Mouse (Mus musculus) liver, embryonic 14.5 days (tissue): ENCODE measurements at regions not wholly inside any gene's neighbourhood (a gene's known extent, or its start where the extent isn't known, plus 50 kb on each side); places are given as distances from the start of the nearest gene placed in this dataset.

ENCODE experiments used
- CTCF ChIP-seq: IDR thresholded peaks from 2 replicates; pipeline ENCODE4 v1.5.1; 2016; ENCODE audit warnings: antibody characterized with exemption, low read depth, control low read depth
- EP300 ChIP-seq: IDR thresholded peaks from 2 replicates; pipeline ENCODE4 v1.6.1; 2016; ENCODE audit warnings: antibody characterized with exemption, low read depth

GRCm38 (mm10) chr4:87712691-87713090 is 320.5 kb downstream of the Mllt3 start:
- TF ChIP-seq CTCF (no peak), EP300 (no peak)
